Mouse (Mus musculus): ENCODE measurements around the gene Rpap3. TPM values are rescaled to one million over a fixed set of nuclear protein-coding genes. Genes with fewer than 3 reads are reported as not detected.
A peak's percentile ranks its signal among the peaks of the same experiment; 100 is the strongest.

The Rpap3 gene
- polyA plus RNA-seq, 1 experiment from 2014 or later = 20.5 TPM

DNA sequence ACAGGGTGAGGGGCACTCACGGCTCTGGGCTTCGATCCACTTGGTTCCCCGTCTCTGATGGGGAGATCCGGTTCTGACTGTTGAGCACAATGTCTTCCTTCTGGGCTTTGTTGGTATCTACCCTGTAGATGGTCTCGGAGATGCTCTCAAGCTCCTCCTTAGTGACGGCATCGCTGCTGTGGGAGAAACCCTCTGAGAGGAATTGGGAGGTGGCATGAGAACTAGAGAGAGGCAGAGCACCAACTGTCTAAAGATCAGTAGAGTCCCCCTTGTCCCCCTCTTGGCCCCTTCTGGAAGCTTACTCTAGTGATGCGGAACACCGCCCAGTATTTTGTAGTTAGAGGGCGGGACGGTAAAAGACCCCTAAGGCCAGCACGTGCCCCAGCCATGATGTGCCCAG, 13.9 kb upstream of the Rpap3 start:
- Histone ChIP-seq H3K9me3 (replicated peaks; ENCODE audit: control insufficient read depth, low read length) (no peaks in the 10 kb centered on the region), H3K27me3 (ENCODE audit: control insufficient read depth, insufficient read depth, low read length) (no peaks in the 10 kb centered on the region; the same call in 1 of the 2 replicates), H3K9ac (ENCODE audit: low read length) (no peak overlapping the region), H3K4me1 (ENCODE audit: control insufficient read depth, insufficient read depth, low read length) (no peaks in the 10 kb centered on the region), H3K4me3 (replicated peaks; ENCODE audit: low read length) (no peak overlapping the region), H3K4me2 (ENCODE audit: low read depth, low read length) (no peak overlapping the region), H3K36me3 (ENCODE audit: control insufficient read depth, insufficient read depth, low read length) (no peaks in the 10 kb centered on the region), H3K27ac (ENCODE audit: low read length) (no peak overlapping the region; the same call in 1 of the 2 replicates)
- ATAC-seq (ENCODE audit: insufficient read depth, low FRiP score) = no peak
- 88% methylated on average over 12 of the region's 12 CpGs for WGBS

DNA sequence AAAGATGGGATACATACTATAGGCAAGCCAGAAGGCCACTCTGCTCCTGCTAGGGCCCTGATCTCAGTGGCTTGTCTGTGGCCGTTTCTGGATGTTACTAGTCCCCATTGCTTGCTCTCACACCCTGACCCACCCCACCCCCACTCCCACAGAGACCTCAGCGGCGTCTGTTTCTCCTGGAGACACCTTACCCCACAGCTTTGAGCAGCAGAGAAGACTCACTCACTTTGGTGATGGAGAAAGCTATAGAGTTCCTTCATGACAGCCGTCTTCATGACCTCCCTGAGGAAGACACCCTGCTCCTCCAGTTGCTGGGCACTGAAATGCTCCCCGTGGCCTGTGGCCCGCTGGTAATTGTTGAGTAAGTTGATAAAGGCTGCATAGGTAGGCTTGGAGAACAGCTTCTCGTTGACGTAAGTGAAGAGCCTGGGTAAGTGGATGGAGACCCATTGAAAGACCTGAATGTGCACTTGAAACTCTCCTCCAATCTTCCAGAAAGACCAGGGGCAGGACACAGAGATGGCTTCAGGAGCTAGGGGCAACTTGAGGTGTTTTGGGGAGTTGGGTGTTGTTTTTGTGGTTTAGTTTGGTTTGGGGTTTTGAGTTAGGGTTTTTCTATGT, 13.0 kb upstream of the Rpap3 start:
- Histone ChIP-seq H3K4me1 (ENCODE audit: control insufficient read depth, insufficient read depth, low read length) (no peaks in the 10 kb centered on the region), H3K27me3 (ENCODE audit: control insufficient read depth, insufficient read depth, low read length) (no peaks in the 10 kb centered on the region; the same call in 1 of the 2 replicates), H3K9ac (ENCODE audit: low read length) (no peak overlapping the region), H3K36me3 (ENCODE audit: control insufficient read depth, insufficient read depth, low read length) (no peaks in the 10 kb centered on the region), H3K4me2 (ENCODE audit: low read depth, low read length) (no peak overlapping the region), H3K4me3 (replicated peaks; ENCODE audit: low read length) (no peak overlapping the region), H3K9me3 (replicated peaks; ENCODE audit: control insufficient read depth, low read length) (no peaks in the 10 kb centered on the region), H3K27ac (ENCODE audit: low read length) (no peak overlapping the region)
- no peak for ATAC-seq (ENCODE audit: insufficient read depth, low FRiP score)
- 87% methylated on average over 8 of the region's 8 CpGs for WGBS

DNA sequence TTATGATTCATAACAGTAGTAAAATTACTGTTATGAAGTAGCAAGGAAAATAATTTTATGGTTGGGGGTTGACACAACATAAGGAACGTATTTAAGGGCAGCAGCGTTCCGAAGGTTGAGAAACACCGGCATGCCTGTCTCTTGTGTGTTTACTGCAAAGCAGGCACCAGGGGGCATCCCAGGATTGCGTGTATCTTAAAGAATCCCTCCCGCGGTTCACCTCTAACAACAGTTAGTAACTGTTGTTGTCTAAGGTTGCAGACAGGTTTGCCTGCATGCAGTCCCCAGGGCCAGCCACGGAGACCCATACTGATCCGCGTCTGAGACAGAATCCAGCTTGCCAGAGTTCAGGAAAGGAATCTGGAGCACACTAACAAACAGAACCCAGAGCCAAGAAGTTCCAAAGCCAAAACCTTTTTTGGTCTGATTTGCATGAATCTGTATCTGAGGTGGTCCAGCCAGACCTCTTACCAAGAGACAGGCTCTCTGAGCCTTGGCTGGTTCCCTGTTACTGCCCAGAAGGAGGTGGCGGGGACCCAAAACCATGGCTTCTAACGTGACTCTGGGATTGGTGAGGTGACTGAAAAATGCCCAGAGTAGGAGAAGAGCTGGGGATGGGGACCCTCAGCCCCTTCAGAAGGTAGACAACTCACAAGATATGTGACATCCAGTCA, 12.4 kb upstream of the Rpap3 start:
- Histone ChIP-seq H3K9me3 (replicated peaks; ENCODE audit: control insufficient read depth, low read length) (no peaks in the 10 kb centered on the region), H3K36me3 (ENCODE audit: control insufficient read depth, insufficient read depth, low read length) (no peaks in the 10 kb centered on the region), H3K27ac (ENCODE audit: low read length) (no peak overlapping the region), H3K4me2 (ENCODE audit: low read depth, low read length) (no peak overlapping the region), H3K27me3 (ENCODE audit: control insufficient read depth, insufficient read depth, low read length) (no peaks in the 10 kb centered on the region; the same call in 1 of the 2 replicates), H3K4me1 (ENCODE audit: control insufficient read depth, insufficient read depth, low read length) (no peaks in the 10 kb centered on the region), H3K9ac (ENCODE audit: low read length) (peak overlapping the region; percentile 34; the same call in 1 of the 2 replicates), H3K4me3 (replicated peaks; ENCODE audit: low read length) (no peak overlapping the region)
- no peak for ATAC-seq (ENCODE audit: insufficient read depth, low FRiP score)
- WGBS = 25% methylated on average over 12 of the region's 12 CpGs

DNA sequence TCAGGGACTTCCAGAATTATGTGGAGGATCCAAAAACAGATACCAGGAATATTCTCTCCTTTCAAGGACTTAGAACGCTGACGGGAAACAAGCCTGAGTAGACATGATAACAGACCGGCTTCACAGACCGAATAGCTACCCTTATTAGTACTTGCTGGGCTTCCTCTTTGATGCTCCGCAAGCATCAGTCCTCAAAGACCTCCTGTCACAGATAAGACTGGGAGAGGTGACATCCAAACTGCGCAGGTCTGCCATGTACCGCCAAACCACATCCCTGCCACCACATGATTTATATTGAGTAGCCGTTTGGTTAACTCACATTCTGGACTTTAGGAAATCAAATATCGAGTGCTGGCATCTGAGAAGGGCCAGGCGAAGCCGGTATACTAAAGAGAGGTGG, 11.2 kb upstream of the Rpap3 start:
- Histone ChIP-seq H3K36me3 (ENCODE audit: control insufficient read depth, insufficient read depth, low read length) (no peaks in the 10 kb centered on the region), H3K27ac (ENCODE audit: low read length) (no peak overlapping the region), H3K9me3 (replicated peaks; ENCODE audit: control insufficient read depth, low read length) (no peaks in the 10 kb centered on the region), H3K9ac (ENCODE audit: low read length) (no peak overlapping the region), H3K27me3 (ENCODE audit: control insufficient read depth, insufficient read depth, low read length) (no peaks in the 10 kb centered on the region; the same call in 1 of the 2 replicates), H3K4me1 (ENCODE audit: control insufficient read depth, insufficient read depth, low read length) (no peaks in the 10 kb centered on the region), H3K4me2 (ENCODE audit: low read depth, low read length) (no peak overlapping the region), H3K4me3 (replicated peaks; ENCODE audit: low read length) (no peak overlapping the region)
- ATAC-seq (ENCODE audit: insufficient read depth, low FRiP score) = no peak
- WGBS = 84% methylated on average over 11 of the region's 11 CpGs

DNA sequence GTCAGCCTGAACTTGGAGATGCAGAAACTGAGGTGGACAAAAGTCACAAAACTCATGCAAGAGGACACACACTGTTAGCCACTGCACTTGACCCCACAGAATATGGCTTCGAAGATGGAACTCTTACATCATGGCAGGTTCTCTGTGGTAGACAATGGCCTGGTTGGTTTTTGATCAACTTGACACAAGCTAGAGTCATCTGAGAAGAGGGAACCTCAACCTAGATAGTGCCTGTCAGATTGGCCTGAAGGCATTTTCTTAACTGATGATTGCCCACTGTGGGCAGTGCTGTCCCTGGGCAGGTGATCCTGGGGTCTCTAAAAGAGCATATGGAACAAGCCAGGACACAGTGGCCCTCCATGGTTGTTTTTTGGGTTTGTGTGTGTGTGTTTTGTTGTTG, 10.1 kb upstream of the Rpap3 start:
- Histone ChIP-seq H3K27ac (ENCODE audit: low read length) (no peak overlapping the region), H3K9ac (ENCODE audit: low read length) (no peak overlapping the region), H3K4me1 (ENCODE audit: control insufficient read depth, insufficient read depth, low read length) (no peaks in the 10 kb centered on the region), H3K4me3 (replicated peaks; ENCODE audit: low read length) (no peak overlapping the region), H3K9me3 (replicated peaks; ENCODE audit: control insufficient read depth, low read length) (no peaks in the 10 kb centered on the region), H3K4me2 (ENCODE audit: low read depth, low read length) (no peak overlapping the region), H3K27me3 (ENCODE audit: control insufficient read depth, insufficient read depth, low read length) (no peaks in the 10 kb centered on the region; the same call in 1 of the 2 replicates), H3K36me3 (ENCODE audit: control insufficient read depth, insufficient read depth, low read length) (no peaks in the 10 kb centered on the region)
- 93% methylated on average over 1 of the region's 1 CpGs for WGBS
- ATAC-seq (ENCODE audit: insufficient read depth, low FRiP score) = no peak

DNA sequence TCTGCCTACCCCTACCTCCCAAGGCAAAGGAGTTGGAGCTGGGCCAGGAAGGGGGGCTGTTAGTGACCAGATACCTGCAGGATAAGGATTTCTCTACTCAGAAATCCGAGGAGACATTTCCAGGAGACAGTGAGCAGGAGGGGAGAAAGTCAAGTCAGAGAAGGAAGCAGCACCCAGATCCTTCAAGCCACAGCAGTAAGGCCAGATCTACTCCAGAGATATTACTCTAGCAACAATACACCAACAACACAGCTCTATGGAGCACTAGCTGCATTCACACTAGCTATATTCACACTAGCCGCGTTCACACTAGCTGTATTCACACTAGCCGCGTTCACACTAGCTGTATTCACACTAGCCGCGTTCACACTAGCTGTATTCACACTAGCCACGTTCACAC, 9.5 kb upstream of the Rpap3 start:
- no peak for ATAC-seq (ENCODE audit: insufficient read depth, low FRiP score)
- no peak overlapping the region for H3K9ac ChIP-seq (ENCODE audit: low read length)
- 87% methylated on average over 8 of the region's 8 CpGs for WGBS
- no peaks in the 10 kb centered on the region; the same call in 1 of the 2 replicates for H3K27me3 ChIP-seq (ENCODE audit: control insufficient read depth, insufficient read depth, low read length)
- no peaks in the 10 kb centered on the region for H3K9me3 ChIP-seq (replicated peaks; ENCODE audit: control insufficient read depth, low read length)
- no peak overlapping the region for H3K27ac ChIP-seq (ENCODE audit: low read length)
- no peak overlapping the region for H3K4me3 ChIP-seq (replicated peaks; ENCODE audit: low read length)
- no peak overlapping the region for H3K4me2 ChIP-seq (ENCODE audit: low read depth, low read length)
- H3K4me1 ChIP-seq (ENCODE audit: control insufficient read depth, insufficient read depth, low read length) = no peaks in the 10 kb centered on the region
- no peaks in the 10 kb centered on the region for H3K36me3 ChIP-seq (ENCODE audit: control insufficient read depth, insufficient read depth, low read length)

DNA sequence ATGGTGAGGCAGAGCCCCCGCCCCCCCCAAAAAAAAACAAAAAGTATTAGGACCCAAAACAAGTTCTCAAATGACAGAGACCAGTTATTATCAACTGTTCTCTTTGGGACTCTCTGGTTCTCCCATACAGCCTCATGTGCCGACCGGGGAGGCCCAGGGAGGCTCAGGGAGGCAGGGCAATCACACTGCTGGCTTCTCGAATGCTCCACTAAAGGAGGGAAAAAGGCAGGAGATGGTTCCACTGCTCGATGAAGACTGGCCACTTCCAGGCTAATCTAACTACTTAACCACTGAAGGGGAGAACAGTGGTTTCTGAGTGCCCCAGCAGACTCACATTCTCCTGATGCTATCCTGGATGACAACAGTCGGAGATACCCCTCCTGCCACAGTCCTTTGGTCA, 6.9 kb upstream of the Rpap3 start:
- Histone ChIP-seq H3K36me3 (ENCODE audit: control insufficient read depth, insufficient read depth, low read length) (no peaks in the 10 kb centered on the region), H3K27me3 (ENCODE audit: control insufficient read depth, insufficient read depth, low read length) (no peaks in the 10 kb centered on the region), H3K4me1 (ENCODE audit: control insufficient read depth, insufficient read depth, low read length) (no peaks in the 10 kb centered on the region), H3K9me3 (replicated peaks; ENCODE audit: control insufficient read depth, low read length) (no peaks in the 10 kb centered on the region), H3K9ac (ENCODE audit: low read length) (no peak overlapping the region), H3K4me2 (ENCODE audit: low read depth, low read length) (no peak overlapping the region), H3K4me3 (replicated peaks; ENCODE audit: low read length) (no peak overlapping the region), H3K27ac (ENCODE audit: low read length) (no peak overlapping the region)
- ATAC-seq (ENCODE audit: insufficient read depth, low FRiP score) = no peak
- 65% methylated on average over 6 of the region's 6 CpGs for WGBS

DNA sequence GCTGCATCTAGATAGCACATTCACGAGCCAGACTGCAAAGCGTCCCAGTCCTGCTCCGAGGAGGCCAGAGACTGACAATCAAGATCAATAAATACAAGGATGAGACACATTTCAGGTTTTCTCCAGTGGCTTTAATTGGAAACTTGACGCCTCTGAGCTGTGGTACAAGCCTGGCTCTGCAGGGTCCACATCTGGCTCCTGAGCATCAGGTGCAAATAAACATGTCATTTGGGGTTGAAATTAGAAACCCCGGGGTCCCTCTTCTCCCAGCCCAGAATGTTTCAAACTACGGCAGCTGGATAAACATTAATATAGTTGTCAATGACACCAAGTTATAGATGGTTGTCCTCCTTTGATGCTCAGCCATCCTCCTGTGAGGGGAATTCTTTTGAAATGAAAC, 5.3 kb upstream of the Rpap3 start:
- Histone ChIP-seq H3K4me1 (ENCODE audit: control insufficient read depth, insufficient read depth, low read length) (no peaks in the 10 kb centered on the region), H3K27ac (ENCODE audit: low read length) (no peak overlapping the region), H3K36me3 (ENCODE audit: control insufficient read depth, insufficient read depth, low read length) (no peaks in the 10 kb centered on the region), H3K4me3 (replicated peaks; ENCODE audit: low read length) (no peak overlapping the region), H3K9me3 (replicated peaks; ENCODE audit: control insufficient read depth, low read length) (no peaks in the 10 kb centered on the region), H3K27me3 (ENCODE audit: control insufficient read depth, insufficient read depth, low read length) (no peaks in the 10 kb centered on the region), H3K9ac (ENCODE audit: low read length) (no peak overlapping the region), H3K4me2 (ENCODE audit: low read depth, low read length) (no peak overlapping the region)
- no peak for ATAC-seq (ENCODE audit: insufficient read depth, low FRiP score)
- WGBS = 45% methylated on average over 6 of the region's 6 CpGs

DNA sequence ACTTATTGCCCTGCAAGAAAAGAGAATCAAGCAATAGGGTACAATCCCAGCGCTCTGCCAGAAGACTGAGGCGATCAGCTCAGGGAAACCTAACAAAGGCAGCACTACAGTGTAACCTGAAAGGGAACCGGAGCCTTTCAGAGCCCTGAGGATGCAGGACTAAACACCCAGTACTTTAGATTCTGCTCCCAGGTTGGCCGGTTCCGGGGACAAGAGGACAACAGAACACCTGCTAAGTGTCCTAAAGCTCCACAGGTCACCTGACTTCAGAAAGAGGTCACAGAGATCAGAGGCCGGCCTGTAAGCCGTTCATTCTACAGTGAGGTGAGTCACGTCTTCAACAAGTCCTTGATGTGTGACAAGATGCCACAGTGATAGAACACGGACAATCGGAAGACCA, 9.0 kb downstream of the Rpap3 start:
- Histone ChIP-seq H3K4me1 (ENCODE audit: control insufficient read depth, insufficient read depth, low read length) (no peaks in the 10 kb centered on the region), H3K4me3 (replicated peaks; ENCODE audit: low read length) (no peak overlapping the region), H3K27ac (ENCODE audit: low read length) (no peak overlapping the region; the same call in 1 of the 2 replicates), H3K9ac (ENCODE audit: low read length) (no peak overlapping the region), H3K36me3 (ENCODE audit: control insufficient read depth, insufficient read depth, low read length) (peaks cover 34% of the 10 kb centered on the region), H3K9me3 (replicated peaks; ENCODE audit: control insufficient read depth, low read length) (no peaks in the 10 kb centered on the region), H3K27me3 (ENCODE audit: control insufficient read depth, insufficient read depth, low read length) (no peaks in the 10 kb centered on the region), H3K4me2 (ENCODE audit: low read depth, low read length) (no peak overlapping the region)
- WGBS = 85% methylated on average over 10 of the region's 10 CpGs
- no peak for ATAC-seq (ENCODE audit: insufficient read depth, low FRiP score)

Data from stomach, embryonic 16.5 days (tissue).